Mouse (Mus musculus): ENCODE measurements at regions not wholly inside any gene's neighbourhood (a gene's known extent, or its start where the extent isn't known, plus 50 kb on each side); places are given as distances from the start of the nearest gene placed in this dataset.

- Histone ChIP-seq H3K4me3 (ENCODE audit: low read depth, low read length) (no peak overlapping the region), H3K9me3 (replicated peaks) (peaks cover 29% of the 10 kb centered on the region), H3K36me3 (replicated peaks) (no peaks in the 10 kb centered on the region), H3K27me3 (ENCODE audit: insufficient read depth, low read length) (no peaks in the 10 kb centered on the region), H3K4me1 (ENCODE audit: insufficient read depth, low read depth, low read length) (no peaks in the 10 kb centered on the region)
- TF ChIP-seq CTCF (IDR thresholded peaks at IDR 0.05; ENCODE audit: low read depth, low read length) = no peak
- no peak for TF ChIP-seq POLR2AphosphoS5 (IDR thresholded peaks at IDR 0.05; ENCODE audit: insufficient replicate concordance, low read depth, low read length)
- no peak for DNase-seq (ENCODE audit: low spot score)
- no peak for ATAC-seq (ENCODE audit: extremely low read depth, insufficient number of reproducible peaks, low FRiP score, poor library complexity, severe bottlenecking)
Observed at GRCm38 (mm10) chr14:105556813-105557212, 298.4 kb downstream of the Ndfip2 start.

GRCm38 (mm10) chr14:105544066-105544465 is 285.7 kb downstream of the Ndfip2 start:
- Histone ChIP-seq H3K36me3 (replicated peaks) (no peaks in the 10 kb centered on the region), H3K27me3 (ENCODE audit: insufficient read depth, low read length) (no peaks in the 10 kb centered on the region), H3K4me1 (ENCODE audit: insufficient read depth, low read depth, low read length) (no peaks in the 10 kb centered on the region), H3K9me3 (replicated peaks) (peaks cover 37% of the 10 kb centered on the region), H3K4me3 (ENCODE audit: low read depth, low read length) (no peak overlapping the region)
- TF ChIP-seq TAL1 (conservative IDR thresholded peaks at IDR 0.05; ENCODE audit: low read depth, low read length) (no peak), POLR2AphosphoS5 (IDR thresholded peaks at IDR 0.05; ENCODE audit: insufficient replicate concordance, low read depth, low read length) (no peak), CTCF (IDR thresholded peaks at IDR 0.05; ENCODE audit: low read depth, low read length) (no peak), GATA1 (IDR thresholded peaks at IDR 0.05; ENCODE audit: borderline replicate concordance, low read length) (no peak), GATA2 (IDR thresholded peaks at IDR 0.05; ENCODE audit: borderline replicate concordance, low read depth, low read length) (no peak)
- ATAC-seq (ENCODE audit: extremely low read depth, insufficient number of reproducible peaks, low FRiP score, poor library complexity, severe bottlenecking) (no peak), DNase-seq (ENCODE audit: low spot score) (no peak)

DNA sequence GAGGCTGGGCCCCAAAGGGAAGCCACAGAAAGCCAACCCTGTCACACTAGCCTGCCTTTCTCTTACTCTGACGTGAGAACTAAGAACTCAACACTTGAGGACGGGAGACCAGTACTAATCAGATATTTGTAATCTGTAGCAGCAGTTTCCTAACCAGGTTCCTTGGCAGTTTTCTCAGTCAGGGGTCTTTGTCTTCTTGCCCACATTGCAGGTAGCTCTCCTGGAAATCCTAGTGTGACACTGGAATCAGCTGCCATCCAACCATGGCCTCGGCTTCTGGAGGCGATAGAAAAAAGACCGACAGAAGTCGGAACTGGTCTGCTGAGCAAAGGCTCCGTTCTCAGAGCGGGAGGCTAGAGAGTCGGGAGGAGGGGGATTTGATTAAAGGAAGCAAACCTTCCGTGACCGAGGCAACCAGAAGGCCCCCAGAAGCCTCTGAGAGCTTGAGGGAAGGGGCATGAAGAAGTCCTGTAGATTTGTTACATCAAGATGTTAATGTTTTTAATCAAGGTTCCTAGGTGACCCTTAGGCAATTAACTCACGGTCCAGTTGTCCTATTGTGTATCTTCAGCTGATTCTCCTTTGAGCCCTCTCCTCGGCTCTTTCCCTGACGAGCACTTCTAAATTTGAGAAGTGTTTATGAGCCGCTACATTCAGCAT is 284.2 kb downstream of the Ndfip2 start:
- TF ChIP-seq GATA1 (IDR thresholded peaks at IDR 0.05; ENCODE audit: borderline replicate concordance, low read length) = no peak
- Histone ChIP-seq H3K9me3 (replicated peaks) (peaks cover 42% of the 10 kb centered on the region), H3K4me1 (ENCODE audit: insufficient read depth, low read depth, low read length) (no peaks in the 10 kb centered on the region), H3K27me3 (ENCODE audit: insufficient read depth, low read length) (no peaks in the 10 kb centered on the region), H3K4me3 (ENCODE audit: low read depth, low read length) (no peak overlapping the region), H3K36me3 (replicated peaks) (no peaks in the 10 kb centered on the region)
- ATAC-seq (ENCODE audit: extremely low read depth, insufficient number of reproducible peaks, low FRiP score, poor library complexity, severe bottlenecking) (no peak), DNase-seq (ENCODE audit: low spot score) (no peak)

GRCm38 (mm10) chr14:105542090-105542485 is 283.7 kb downstream of the Ndfip2 start:
- peaks cover 42% of the 10 kb centered on the region for H3K9me3 ChIP-seq (replicated peaks)
- TF ChIP-seq GATA2 (IDR thresholded peaks at IDR 0.05; ENCODE audit: borderline replicate concordance, low read depth, low read length) (no peak), GATA1 (IDR thresholded peaks at IDR 0.05; ENCODE audit: borderline replicate concordance, low read length) (no peak), CTCF (IDR thresholded peaks at IDR 0.05; ENCODE audit: low read depth, low read length) (no peak), POLR2AphosphoS5 (IDR thresholded peaks at IDR 0.05; ENCODE audit: insufficient replicate concordance, low read depth, low read length) (no peak), TAL1 (conservative IDR thresholded peaks at IDR 0.05; ENCODE audit: low read depth, low read length) (no peak)
- ATAC-seq (ENCODE audit: extremely low read depth, insufficient number of reproducible peaks, low FRiP score, poor library complexity, severe bottlenecking) (no peak), DNase-seq (ENCODE audit: low spot score) (no peak)
- no peaks in the 10 kb centered on the region for H3K4me1 ChIP-seq (ENCODE audit: insufficient read depth, low read depth, low read length)
- no peak overlapping the region for H3K4me3 ChIP-seq (ENCODE audit: low read depth, low read length)
- H3K36me3 ChIP-seq (replicated peaks) = no peaks in the 10 kb centered on the region
- H3K27me3 ChIP-seq (ENCODE audit: insufficient read depth, low read length) = no peaks in the 10 kb centered on the region

DNA sequence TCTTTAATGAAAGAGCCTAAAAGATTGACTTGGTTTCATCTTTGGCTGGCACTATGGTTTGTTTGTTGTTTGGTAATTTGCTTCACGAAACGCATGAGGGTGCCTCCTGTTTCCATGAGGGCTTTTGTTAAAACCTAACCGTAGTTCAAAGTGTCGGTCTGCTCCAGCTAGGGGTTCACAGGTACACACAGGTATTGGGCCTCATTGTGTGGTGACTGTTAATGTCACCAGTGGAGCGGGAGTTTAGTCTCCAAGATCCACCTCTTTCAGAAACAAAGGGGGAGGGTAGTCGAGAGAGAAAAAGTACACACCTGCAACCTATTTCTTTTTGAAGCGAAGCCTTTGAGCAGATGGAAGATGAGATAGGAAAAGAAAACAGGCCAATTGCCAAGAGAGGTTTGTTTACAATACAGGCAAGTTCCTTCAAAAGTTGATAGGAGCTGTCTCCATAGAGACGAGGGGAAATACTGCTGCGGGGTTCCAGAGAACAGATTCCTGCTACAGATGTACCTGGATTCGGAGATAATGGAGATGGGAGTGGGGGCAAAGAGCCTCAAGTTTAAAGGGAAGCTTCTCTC is 273.9 kb downstream of the Ndfip2 start:
- Histone ChIP-seq H3K27me3 (ENCODE audit: insufficient read depth, low read length) (no peaks in the 10 kb centered on the region), H3K4me3 (ENCODE audit: low read depth, low read length) (no peak overlapping the region), H3K36me3 (replicated peaks) (no peaks in the 10 kb centered on the region), H3K4me1 (ENCODE audit: insufficient read depth, low read depth, low read length) (no peaks in the 10 kb centered on the region), H3K9me3 (replicated peaks) (peaks cover 34% of the 10 kb centered on the region)
- TF ChIP-seq GATA2 (IDR thresholded peaks at IDR 0.05; ENCODE audit: borderline replicate concordance, low read depth, low read length) = no peak
- no peak for TF ChIP-seq TAL1 (conservative IDR thresholded peaks at IDR 0.05; ENCODE audit: low read depth, low read length)
- TF ChIP-seq CTCF (IDR thresholded peaks at IDR 0.05; ENCODE audit: low read depth, low read length) = no peak
- no peak for TF ChIP-seq GATA1 (IDR thresholded peaks at IDR 0.05; ENCODE audit: borderline replicate concordance, low read length)
- no peak for TF ChIP-seq POLR2AphosphoS5 (IDR thresholded peaks at IDR 0.05; ENCODE audit: insufficient replicate concordance, low read depth, low read length)
- ATAC-seq (ENCODE audit: extremely low read depth, insufficient number of reproducible peaks, low FRiP score, poor library complexity, severe bottlenecking) = no peak
- DNase-seq (ENCODE audit: low spot score) = no peak

- Histone ChIP-seq H3K9me3 (replicated peaks) (peaks cover 29% of the 10 kb centered on the region), H3K36me3 (replicated peaks) (no peaks in the 10 kb centered on the region), H3K4me3 (ENCODE audit: low read depth, low read length) (no peak overlapping the region), H3K4me1 (ENCODE audit: insufficient read depth, low read depth, low read length) (no peaks in the 10 kb centered on the region), H3K27me3 (ENCODE audit: insufficient read depth, low read length) (no peaks in the 10 kb centered on the region)
- ATAC-seq (ENCODE audit: extremely low read depth, insufficient number of reproducible peaks, low FRiP score, poor library complexity, severe bottlenecking) (no peak), DNase-seq (ENCODE audit: low spot score) (no peak)
- TF ChIP-seq GATA2 (IDR thresholded peaks at IDR 0.05; ENCODE audit: borderline replicate concordance, low read depth, low read length) = no peak
Observed at GRCm38 (mm10) chr14:105528107-105528506, 269.7 kb downstream of the Ndfip2 start.

DNA sequence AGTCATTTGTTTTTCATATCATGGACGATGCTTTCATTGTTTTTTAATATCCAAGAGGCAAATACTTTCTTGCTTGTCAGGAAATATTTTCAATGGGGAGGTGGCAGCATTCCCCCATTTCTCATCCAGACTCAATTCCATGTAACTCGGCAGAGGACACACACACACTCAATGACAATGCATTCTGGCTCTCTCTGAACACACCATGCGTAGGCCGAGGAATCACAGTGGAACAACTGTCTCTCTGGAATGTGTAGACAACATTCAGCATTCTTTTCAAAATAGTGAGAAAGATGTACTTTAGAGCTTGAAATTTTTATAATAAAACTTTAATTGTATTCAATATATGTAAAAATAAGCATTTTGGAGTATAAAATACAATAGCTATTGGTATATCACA is 265.5 kb downstream of the Ndfip2 start:
- DNase-seq (ENCODE audit: low spot score) = no peak
- TF ChIP-seq GATA2 (IDR thresholded peaks at IDR 0.05; ENCODE audit: borderline replicate concordance, low read depth, low read length) (no peak), POLR2AphosphoS5 (IDR thresholded peaks at IDR 0.05; ENCODE audit: insufficient replicate concordance, low read depth, low read length) (no peak), CTCF (IDR thresholded peaks at IDR 0.05; ENCODE audit: low read depth, low read length) (no peak), GATA1 (IDR thresholded peaks at IDR 0.05; ENCODE audit: borderline replicate concordance, low read length) (no peak), TAL1 (conservative IDR thresholded peaks at IDR 0.05; ENCODE audit: low read depth, low read length) (no peak)
- H3K4me3 ChIP-seq (ENCODE audit: low read depth, low read length) = no peak overlapping the region
- no peaks in the 10 kb centered on the region for H3K36me3 ChIP-seq (replicated peaks)
- no peak for ATAC-seq (ENCODE audit: extremely low read depth, insufficient number of reproducible peaks, low FRiP score, poor library complexity, severe bottlenecking)
- no peaks in the 10 kb centered on the region for H3K4me1 ChIP-seq (ENCODE audit: insufficient read depth, low read depth, low read length)
- H3K9me3 ChIP-seq (replicated peaks) = peaks cover 36% of the 10 kb centered on the region
- H3K27me3 ChIP-seq (ENCODE audit: insufficient read depth, low read length) = no peaks in the 10 kb centered on the region
